Mouse (Mus musculus) ES-E14 (cell line): ENCODE measurements around the gene Cdk5r2.

ENCODE experiments used
- CHD2 ChIP-seq: IDR thresholded peaks from 2 replicates; pipeline ENCODE4 v1.6.1; 2014; ENCODE audit warnings: mild to moderate bottlenecking, low read depth, low read length, inconsistent platforms
- HCFC1 ChIP-seq: IDR thresholded peaks from 2 replicates; pipeline ENCODE4 v1.6.1; 2012; ENCODE audit warnings: low read length, inconsistent platforms, borderline replicate concordance; ENCODE audit not compliant: insufficient read depth
- MAFK ChIP-seq: IDR thresholded peaks from 2 replicates; pipeline ENCODE4 v1.6.1; 2014; ENCODE audit warnings: mild to moderate bottlenecking, low read depth, low read length, inconsistent platforms; ENCODE audit not compliant: insufficient read depth
- ZC3H11A ChIP-seq: IDR thresholded peaks from 2 replicates; pipeline ENCODE4 v1.6.1; 2012; ENCODE audit warnings: low read depth, mild to moderate bottlenecking, inconsistent platforms, low read length, borderline replicate concordance
- ZNF384 ChIP-seq: IDR thresholded peaks from 2 replicates; pipeline ENCODE4 v1.6.1; 2012; ENCODE audit warnings: low read depth, low read length, inconsistent platforms

DNA sequence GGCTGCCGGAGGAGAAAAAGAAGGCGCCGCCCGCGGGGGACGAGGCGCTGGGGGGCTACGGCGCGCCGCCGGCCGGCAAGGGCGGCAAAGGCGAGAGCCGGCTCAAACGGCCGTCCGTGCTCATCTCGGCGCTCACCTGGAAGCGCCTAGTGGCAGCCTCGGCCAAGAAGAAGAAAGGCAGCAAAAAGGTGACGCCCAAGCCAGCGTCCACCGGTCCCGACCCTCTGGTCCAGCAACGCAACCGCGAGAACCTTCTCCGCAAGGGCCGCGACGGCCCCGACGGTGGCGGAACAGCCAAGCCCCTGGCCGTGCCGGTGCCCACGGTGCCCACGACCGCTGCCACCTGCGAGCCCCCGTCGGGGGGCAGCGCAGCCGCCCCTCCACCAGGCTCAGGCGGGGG is 422 bp downstream of the Cdk5r2 start:
- TF ChIP-seq ZNF384: no peak
- no peak for TF ChIP-seq MAFK
- TF ChIP-seq HCFC1: no peak
- no peak for TF ChIP-seq CHD2
- no peak for TF ChIP-seq ZC3H11A
